Mouse (Mus musculus) CH12.LX (cell line): Measurements from ENCODE around the gene Mtrex. TPM values are rescaled to one million over a fixed set of nuclear protein-coding genes. Genes with fewer than 3 reads are reported as not detected.

Source experiments
- DNase-seq: peaks from one replicate; pipeline ENCODE4 v3.0.0-alpha.2; 2013; ENCODE audit errors: extremely low read depth
- H3K27ac ChIP-seq: 2 replicates; pipeline ENCODE4 v1.5.1; 2012; ENCODE audit warnings: low read depth, mild to moderate bottlenecking, control low read depth, moderate library complexity; ENCODE audit not compliant: insufficient read depth
- H3K27me3 ChIP-seq: replicated peaks from 2 replicates; pipeline ENCODE3; 2012; ENCODE audit warnings: inconsistent platforms
- H3K36me3 ChIP-seq, 2 experiments: replicated peaks in 1 of 2; 2 replicates each; pipeline versions ENCODE3 to v1.6.1; 2012; ENCODE audit warnings: inconsistent platforms in 1 of 2, low read length in 1 of 2, mild to moderate bottlenecking in 1 of 2, mixed read lengths in 1 of 2, moderate library complexity in 1 of 2; ENCODE audit not compliant: control insufficient read depth in 1 of 2, insufficient read depth in 1 of 2
- H3K4me1 ChIP-seq, 2 experiments: 2 replicates each; pipeline ENCODE4 v1.6.1; 2012; ENCODE audit warnings: inconsistent platforms in 1 of 2, moderate library complexity in 1 of 2; ENCODE audit not compliant: insufficient read depth in 2 of 2, control insufficient read depth in 1 of 2
- H3K4me2 ChIP-seq: 2 replicates; pipeline ENCODE4 v1.6.1; 2012; ENCODE audit warnings: low read depth, mild to moderate bottlenecking, control low read depth; ENCODE audit not compliant: poor library complexity, insufficient read depth, severe bottlenecking
- H3K4me3 ChIP-seq, 3 experiments: fragments of 150-350 bp in 1 of 3; sonication (generic) in 1 of 3; replicated peaks in 1 of 3; 2 replicates each; pipeline versions ENCODE3 to v1.5.1; 2011 to 2012; ENCODE audit warnings: low read depth in 2 of 3, low read length in 2 of 3, mild to moderate bottlenecking in 2 of 3, moderate library complexity in 2 of 3, control low read depth in 1 of 3, improper control_type of control experiment in 1 of 3, inconsistent platforms in 1 of 3, mixed read lengths in 1 of 3; ENCODE audit not compliant: poor library complexity in 1 of 3
- H3K79me2 ChIP-seq: replicated peaks from 2 replicates; pipeline ENCODE4 v1.6.1; 2012; ENCODE audit warnings: mild to moderate bottlenecking, moderate library complexity; ENCODE audit not compliant: control insufficient read depth, poor library complexity, insufficient read depth, severe bottlenecking; ENCODE audit errors: extremely low read depth
- H3K9ac ChIP-seq: 2 replicates; pipeline ENCODE4 v1.6.1; 2012; ENCODE audit warnings: low read depth, mild to moderate bottlenecking, control low read depth, moderate library complexity; ENCODE audit not compliant: insufficient read depth
- H3K9me3 ChIP-seq: replicated peaks from 2 replicates; pipeline ENCODE3; 2012; ENCODE audit warnings: low read length, inconsistent platforms, mixed read lengths
- CHD2 ChIP-seq: IDR thresholded peaks from 2 replicates; pipeline ENCODE4 v1.6.1; 2011; ENCODE audit warnings: low read length, improper control_type of control experiment
- EP300 ChIP-seq: IDR thresholded peaks from 2 replicates; pipeline ENCODE4 v1.6.1; 2011; ENCODE audit warnings: low read length, improper control_type of control experiment
- ETS1 ChIP-seq: conservative IDR thresholded peaks from 2 replicates; pipeline ENCODE4 v1.6.1; 2012; ENCODE audit warnings: low read depth, mild to moderate bottlenecking, inconsistent platforms, low read length, improper control_type of control experiment, moderate library complexity
- HCFC1 ChIP-seq: IDR thresholded peaks from 2 replicates; pipeline ENCODE4 v1.6.1; 2012; ENCODE audit warnings: low read depth, mild to moderate bottlenecking, inconsistent platforms, low read length, improper control_type of control experiment
- JUND ChIP-seq: conservative IDR thresholded peaks from 2 replicates; pipeline ENCODE4 v1.6.1; 2011; ENCODE audit warnings: low read depth, low read length, improper control_type of control experiment
- MAFK ChIP-seq: IDR thresholded peaks from 2 replicates; pipeline ENCODE4 v1.6.1; 2011; ENCODE audit warnings: low read length, improper control_type of control experiment; ENCODE audit not compliant: insufficient replicate concordance
- MAX ChIP-seq: IDR thresholded peaks from 2 replicates; pipeline ENCODE4 v1.6.1; 2011; ENCODE audit warnings: low read length, improper control_type of control experiment
- MAZ ChIP-seq: IDR thresholded peaks from 2 replicates; pipeline ENCODE4 v1.6.1; 2012; ENCODE audit warnings: low read depth, mild to moderate bottlenecking, inconsistent platforms, low read length, improper control_type of control experiment, moderate library complexity
- MEF2A ChIP-seq: IDR thresholded peaks from 2 replicates; pipeline ENCODE4 v1.6.1; 2014; ENCODE audit warnings: low read depth, mild to moderate bottlenecking, inconsistent platforms, low read length, improper control_type of control experiment, borderline replicate concordance
- MXI1 ChIP-seq: IDR thresholded peaks from 2 replicates; pipeline ENCODE4 v1.6.1; 2011; ENCODE audit warnings: mild to moderate bottlenecking, low read depth, low read length, improper control_type of control experiment
- MYC ChIP-seq: IDR thresholded peaks from 2 replicates; pipeline ENCODE4 v1.6.1; 2011; ENCODE audit warnings: low read depth, mild to moderate bottlenecking, improper control_type of control experiment, low read length
- NELFE ChIP-seq: IDR thresholded peaks from 2 replicates; pipeline ENCODE4 v1.6.1; 2011; ENCODE audit warnings: low read depth, low read length, improper control_type of control experiment
- PAX5 ChIP-seq: IDR thresholded peaks from 2 replicates; pipeline ENCODE4 v1.6.1; 2012; ENCODE audit warnings: low read length, inconsistent platforms, mixed read lengths
- POLR2AphosphoS2 ChIP-seq: IDR thresholded peaks from 2 replicates; pipeline ENCODE4 v1.6.1; 2011; ENCODE audit warnings: low read depth, low read length, improper control_type of control experiment
- RAD21 ChIP-seq: IDR thresholded peaks from 2 replicates; pipeline ENCODE4 v1.6.1; 2011; ENCODE audit warnings: low read depth, mild to moderate bottlenecking, low read length, improper control_type of control experiment, moderate library complexity
- SMC3 ChIP-seq: IDR thresholded peaks from 2 replicates; pipeline ENCODE4 v1.6.1; 2011; ENCODE audit warnings: low read depth, low read length, improper control_type of control experiment
- TBP ChIP-seq: conservative IDR thresholded peaks from 2 replicates; pipeline ENCODE4 v1.6.1; 2011; ENCODE audit warnings: low read depth, low read length, improper control_type of control experiment
- TCF12 ChIP-seq: IDR thresholded peaks from 2 replicates; pipeline ENCODE4 v1.6.1; 2014; ENCODE audit warnings: low read depth, mild to moderate bottlenecking, inconsistent platforms, low read length, improper control_type of control experiment
- UBTF ChIP-seq: IDR thresholded peaks from 2 replicates; pipeline ENCODE4 v1.6.1; 2012; ENCODE audit warnings: low read depth, mild to moderate bottlenecking, inconsistent platforms, low read length, improper control_type of control experiment, moderate library complexity
- USF1 ChIP-seq: IDR thresholded peaks from 2 replicates; pipeline ENCODE4 v1.6.1; 2014; ENCODE audit warnings: low read depth, mild to moderate bottlenecking, inconsistent platforms, low read length, improper control_type of control experiment
- ZC3H11A ChIP-seq: IDR thresholded peaks from 2 replicates; pipeline ENCODE4 v1.6.1; 2012; ENCODE audit warnings: low read depth, mild to moderate bottlenecking, inconsistent platforms, low read length, improper control_type of control experiment
- ZMIZ1 ChIP-seq: IDR thresholded peaks from 2 replicates; pipeline ENCODE4 v1.6.1; 2012; ENCODE audit warnings: low read depth, mild to moderate bottlenecking, inconsistent platforms, low read length, improper control_type of control experiment
- ZNF384 ChIP-seq: IDR thresholded peaks from 2 replicates; pipeline ENCODE4 v1.6.1; 2012; ENCODE audit warnings: low read depth, low read length, improper control_type of control experiment, inconsistent platforms
- dilution Hi-C: fragments of 300-500 bp; cut with MboI; formaldehyde crosslinking; loops from 2 replicates; pipeline ENCODE4 v1.14.3; 2020; ENCODE audit warnings: low sequenced_read_pairs; ENCODE audit not compliant: extremely low pct_unique_long_range_greater_than_20kb, extremely low pct_ligation_motif_present
- in situ Hi-C: fragments of 300-500 bp; cut with MboI; formaldehyde crosslinking; loops from 3 replicates; pipeline ENCODE4 v1.14.3; 2019; ENCODE audit warnings: low sequenced_read_pairs, low pct_ligation_motif_present, low pct_unique_long_range_greater_than_20kb, mixed read lengths
- polyA plus RNA-seq: library from polyadenylated mRNA; unstranded; fragments of >175 nt; gene quantifications from 2 replicates; pipeline ENCODE4 v1.2.1, GENCODE M21; 2012; ENCODE audit warnings: low read depth; ENCODE audit not compliant: insufficient read length
- total RNA-seq, 2 experiments: library from RNA; depleted of rRNA; stranded (reverse); fragments of 300-350 nt in 1 of 2; fragments of >200 nt in 1 of 2; gene quantifications; 2 replicates each; pipeline ENCODE4 v1.2.3; 2012 to 2014

Gene Mtrex
- total and polyA plus RNA-seq, 3 experiments: 55.0 to 87.6 (median 63.9) TPM

DNA sequence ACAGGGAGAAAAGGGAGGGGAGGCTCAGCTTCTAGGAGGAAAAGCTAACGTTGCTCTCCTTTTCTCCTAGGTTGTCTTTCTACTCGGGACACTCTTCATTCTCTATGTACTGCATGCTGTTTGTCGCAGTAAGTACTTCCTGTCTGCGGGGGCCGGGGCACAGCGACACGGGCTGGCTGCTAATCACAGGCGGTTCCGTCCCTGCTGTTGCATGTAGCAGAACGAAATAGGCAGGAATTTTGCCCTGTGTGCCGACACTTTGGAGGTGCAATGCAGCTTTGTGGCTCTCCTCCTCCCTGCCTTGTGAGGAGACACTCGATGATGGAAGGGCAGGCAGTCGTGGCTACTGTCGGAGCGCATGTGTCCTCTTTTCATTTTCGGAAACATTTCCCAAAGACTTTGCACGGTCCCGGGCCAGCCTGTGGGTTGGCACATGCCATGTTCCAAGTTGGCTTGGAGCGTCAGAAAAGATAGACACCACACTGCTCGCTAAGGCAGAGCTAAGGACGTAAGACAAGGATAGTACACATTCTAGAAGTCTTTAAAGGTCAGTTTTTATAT lies 67.5 kb downstream of the Mtrex start:
- no peaks in the 10 kb centered on the region for H3K9me3 ChIP-seq
- peaks cover 2 to 24% of the 10 kb centered on the region in 2 experiments; a peak in 3 of 4 replicates for H3K4me1 ChIP-seq
- H3K4me3 ChIP-seq: no peak overlapping the region
- no peak overlapping the region for H3K27ac ChIP-seq
- H3K79me2 ChIP-seq: no peaks in the 10 kb centered on the region
- no peaks in the 10 kb centered on the region for H3K27me3 ChIP-seq
- in situ Hi-C loops: no loop called here
- no peak for DNase-seq
- TF ChIP-seq POLR2AphosphoS2 (no peak), CHD2 (no peak), ZC3H11A (no peak), ETS1 (no peak), TCF12 (no peak), NELFE (no peak), MAFK (no peak), TBP (no peak), HCFC1 (no peak), ZMIZ1 (no peak), UBTF (no peak), MAZ (no peak), USF1 (no peak), SMC3 (no peak), JUND (no peak), MAX (no peak), RAD21 (no peak), MEF2A (no peak), MYC (no peak)
- TF ChIP-seq, all 38 proteins: peak for 0
- dilution Hi-C loops: no loop called here
- H3K36me3 ChIP-seq: peaks cover 36 to 88% of the 10 kb centered on the region in 2 experiments
- H3K4me2 ChIP-seq: no peak overlapping the region
- no peak overlapping the region for H3K9ac ChIP-seq

DNA sequence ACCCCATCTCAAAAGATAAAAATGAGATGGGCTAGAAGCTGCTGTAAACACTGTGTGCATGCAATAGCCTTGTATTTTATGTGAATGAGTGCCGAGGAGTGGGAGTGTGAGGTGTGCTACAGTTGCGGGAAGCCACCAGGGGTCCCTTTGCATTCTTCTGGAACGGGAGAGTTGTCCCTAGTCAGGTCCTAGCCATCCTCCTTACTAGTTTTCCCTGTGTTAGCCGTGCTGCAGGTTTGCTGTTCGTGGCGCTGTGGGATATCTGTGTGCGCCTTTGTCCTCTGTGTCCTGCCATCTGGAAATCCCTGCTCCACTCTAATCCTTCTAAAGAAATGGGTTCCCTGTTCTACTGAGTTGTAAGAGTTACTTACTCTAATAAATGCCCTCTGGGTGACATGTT lies 69.3 kb downstream of the Mtrex start:
- Histone ChIP-seq H3K9ac (no peak overlapping the region), H3K27ac (no peak overlapping the region), H3K4me1 (peaks cover 0 to 8% of the 10 kb centered on the region in 2 experiments; a peak in 2 of 4 replicates), H3K27me3 (no peaks in the 10 kb centered on the region), H3K9me3 (no peaks in the 10 kb centered on the region), H3K36me3 (peaks cover 28 to 87% of the 10 kb centered on the region in 2 experiments), H3K4me3 (no peak overlapping the region), H3K79me2 (no peaks in the 10 kb centered on the region), H3K4me2 (no peak overlapping the region)
- dilution Hi-C loops (no loop called here), in situ Hi-C loops (no loop called here)
- TF ChIP-seq ZMIZ1: no peak
- TF ChIP-seq RAD21: no peak
- TF ChIP-seq EP300: no peak
- no peak for TF ChIP-seq MXI1
- no peak for TF ChIP-seq ZNF384
- no peak for TF ChIP-seq PAX5
- no peak for DNase-seq
